Mouse (Mus musculus) layer of hippocampus, adult 2 months (tissue): ENCODE measurements around the gene Prkaa1. TPM values are rescaled to one million over a fixed set of nuclear protein-coding genes. Genes with fewer than 3 reads are reported as not detected.

Source experiments
- DNase-seq, 2 experiments: peaks; one replicate each; pipeline ENCODE4 v3.0.0; 2022; ENCODE audit warnings: low spot score in 2 of 2
- H3K27ac ChIP-seq: fragments of 200-600 bp; 2 replicates; pipeline ENCODE4 v1.8.1; 2022
- H3K4me3 ChIP-seq: fragments of 200-600 bp; 2 replicates; pipeline ENCODE4 v1.8.1; 2022; ENCODE audit warnings: mild to moderate bottlenecking
- CTCF ChIP-seq: fragments of 200-600 bp; conservative IDR thresholded peaks from 2 replicates; pipeline ENCODE4 v1.8.1; 2022; ENCODE audit warnings: antibody characterized with exemption, mild to moderate bottlenecking, moderate library complexity
- total RNA-seq, 2 experiments: library from RNA; stranded (reverse); gene quantifications; 2 replicates each; pipeline ENCODE4 v1.2.3; 2021

The Prkaa1 gene
- total RNA-seq, 2 experiments from 2014 or later = 24.3 to 24.8 TPM

GRCm38 (mm10) chr15:5134945-5135483 is 8.6 kb upstream of the Prkaa1 start:
- DNase-seq = no peak
- TF ChIP-seq CTCF = no peak
- H3K4me3 ChIP-seq = no peak overlapping the region
- no peak overlapping the region for H3K27ac ChIP-seq

GRCm38 (mm10) chr15:5138021-5138856 is 5.4 kb upstream of the Prkaa1 start:
- no peak overlapping the region for H3K4me3 ChIP-seq
- TF ChIP-seq CTCF = no peak
- H3K27ac ChIP-seq = no peak overlapping the region
- no peak for DNase-seq

- TF ChIP-seq CTCF = no peak
- no peak overlapping the region for H3K4me3 ChIP-seq
- no peak for DNase-seq
- no peak overlapping the region for H3K27ac ChIP-seq
Measured at GRCm38 (mm10) chr15:5139366-5139765, 4.3 kb upstream of the Prkaa1 start.

- no peak for TF ChIP-seq CTCF
- no peak overlapping the region for H3K27ac ChIP-seq
- H3K4me3 ChIP-seq = no peak overlapping the region
- DNase-seq = no peak
Measured at GRCm38 (mm10) chr15:5139863-5140262, 3.8 kb upstream of the Prkaa1 start.

- DNase-seq = no peak
- TF ChIP-seq CTCF = no peak
- H3K4me3 ChIP-seq = no peak overlapping the region
Measured at GRCm38 (mm10) chr15:5140357-5140756, 3.3 kb upstream of the Prkaa1 start.

GRCm38 (mm10) chr15:5142047-5142446 is 1.6 kb upstream of the Prkaa1 start:
- no peak for TF ChIP-seq CTCF
- H3K27ac ChIP-seq = no peak overlapping the region
- H3K4me3 ChIP-seq = no peak overlapping the region
- DNase-seq = no peak

More at GRCm38 (mm10) chr15:5140357-5140756, 3.3 kb upstream of the Prkaa1 start:
- no peak overlapping the region for H3K27ac ChIP-seq

GRCm38 (mm10) chr15:5142714-5143113 is 947 bp upstream of the Prkaa1 start:
- DNase-seq = no peak
- no peak for TF ChIP-seq CTCF
- no peak overlapping the region; the same call in 1 of the 2 replicates for H3K4me3 ChIP-seq
- no peak overlapping the region; the same call in 1 of the 2 replicates for H3K27ac ChIP-seq

GRCm38 (mm10) chr15:5144021-5144778 is 539 bp downstream of the Prkaa1 start:
- peak overlapping the region; percentile 98 for H3K27ac ChIP-seq
- DNase-seq = peak; percentile 32 to 60
- peak overlapping the region; percentile 93 for H3K4me3 ChIP-seq
- peak; percentile 58 for TF ChIP-seq CTCF

GRCm38 (mm10) chr15:5145196-5145945 is 1.7 kb downstream of the Prkaa1 start:
- H3K4me3 ChIP-seq = peak overlapping the region; percentile 93; the same call in 1 of the 2 replicates
- no peak overlapping the region for H3K27ac ChIP-seq
- TF ChIP-seq CTCF = no peak
- no peak for DNase-seq

- Histone ChIP-seq H3K27ac (no peak overlapping the region), H3K4me3 (no peak overlapping the region)
- TF ChIP-seq CTCF = no peak
- DNase-seq = no peak
Measured at GRCm38 (mm10) chr15:5149187-5149586, 5.5 kb downstream of the Prkaa1 start.

- TF ChIP-seq CTCF = no peak
- no peak for DNase-seq
- Histone ChIP-seq H3K27ac (no peak overlapping the region), H3K4me3 (no peak overlapping the region)
Measured at GRCm38 (mm10) chr15:5152171-5152570, 8.5 kb downstream of the Prkaa1 start.

GRCm38 (mm10) chr15:5154621-5155020 is 11.0 kb downstream of the Prkaa1 start:
- Histone ChIP-seq H3K27ac (no peak overlapping the region), H3K4me3 (no peak overlapping the region)
- no peak for DNase-seq
- no peak for TF ChIP-seq CTCF
